Mouse (Mus musculus) small intestine, adult 2 months (tissue): ENCODE results near the gene Ptpn13.

Experiments used
- CTCF ChIP-seq: fragments of 200-500 bp; IDR thresholded peaks from 2 replicates; pipeline ENCODE4 v1.5.1; 2012; ENCODE audit warnings: low read depth, mild to moderate bottlenecking, control low read depth, inconsistent platforms, low read length, moderate library complexity, mixed read lengths; ENCODE audit not compliant: insufficient replicate concordance, insufficient read length; ENCODE audit errors: extremely low read depth
- POLR2A ChIP-seq: fragments of 200-500 bp; IDR thresholded peaks from 2 replicates; pipeline ENCODE4 v1.6.1; 2012; ENCODE audit warnings: low read depth, mild to moderate bottlenecking, control low read depth, inconsistent platforms, low read length, moderate library complexity

- TF ChIP-seq POLR2A: no peak
- TF ChIP-seq CTCF: no peak
Observed at GRCm38 (mm10) chr5:103474259-103474658, 49.3 kb downstream of the Ptpn13 start.
